12 mouse cellular contexts compared by ENCODE assay signal in genomic region chr7:18243959-18244573, GRCm38 (mm10). TPM values are rescaled to one million over a fixed set of nuclear protein-coding genes. Genes with fewer than 3 reads are reported as not detected.
"Had no signal": no experiment of that assay in that cellular context is flagged by ENCODE, and none has a peak within 500 bp of the region (broad histone marks: within the 10 kb centered on the region; RNA-seq: fewer than 3 reads in every experiment).

No protein-coding gene starts in this region.

RNA-seq across cellular contexts. Expression of gene Mill1, which starts 1.1 kb away (rescaled TPM):
- total RNA-seq: neutrophil, adult 5-6 weeks had no signal
- polyA plus RNA-seq: neural tube, embryonic 13.5 days; neural tube, embryonic 14.5 days; neural tube, embryonic 15.5 days; small intestine, adult 2 months; spleen, adult 2 months; stomach, embryonic 14.5 days; stomach, embryonic 15.5 days; stomach, embryonic 16.5 days; stomach, postnatal 0 days; testis, adult 2 months; urinary bladder, adult 2 months had no signal
